Mouse (Mus musculus) lung, embryonic 16.5 days (tissue): ENCODE measurements around the gene Npff. TPM values are rescaled to one million over a fixed set of nuclear protein-coding genes. Genes with fewer than 3 reads are reported as not detected.

ENCODE experiments used
- ATAC-seq: fragments of 200-750 bp; cut with Nextera tagmentation; 2 replicates; pipeline ENCODE4 v1.8.0; 2017; ENCODE audit warnings: low read depth, mild to moderate bottlenecking, moderate library complexity
- H3K27ac ChIP-seq: fragments of 300-500 bp; sonication (generic); 2 replicates; pipeline ENCODE4 v1.5.1; 2014; ENCODE audit warnings: mild to moderate bottlenecking, control low read depth, low read length
- H3K27me3 ChIP-seq: fragments of 300-500 bp; sonication (generic); 2 replicates; pipeline ENCODE4 v1.6.1; 2014; ENCODE audit warnings: low read depth, low read length, mixed read lengths; ENCODE audit not compliant: control insufficient read depth, insufficient read depth
- H3K36me3 ChIP-seq: fragments of 300-500 bp; sonication (generic); 2 replicates; pipeline ENCODE4 v1.6.1; 2014; ENCODE audit warnings: low read length; ENCODE audit not compliant: control insufficient read depth, insufficient read depth
- H3K4me1 ChIP-seq: fragments of 300-500 bp; sonication (generic); replicated peaks from 2 replicates; pipeline ENCODE4 v1.6.1; 2014; ENCODE audit warnings: low read length, mixed read lengths; ENCODE audit not compliant: control insufficient read depth, insufficient read depth
- H3K4me2 ChIP-seq: fragments of 300-500 bp; sonication (generic); 2 replicates; pipeline ENCODE4 v1.6.1; 2014; ENCODE audit warnings: low read depth, low read length, control low read depth
- H3K4me3 ChIP-seq: fragments of 300-500 bp; sonication (generic); 2 replicates; pipeline ENCODE4 v1.5.1; 2014; ENCODE audit warnings: mild to moderate bottlenecking, low read length, control low read depth
- H3K9ac ChIP-seq: fragments of 300-500 bp; sonication (generic); 2 replicates; pipeline ENCODE4 v1.6.1; 2014; ENCODE audit warnings: low read length, control low read depth
- H3K9me3 ChIP-seq: fragments of 300-500 bp; sonication (generic); 2 replicates; pipeline ENCODE4 v1.6.1; 2016; ENCODE audit warnings: low read length; ENCODE audit not compliant: control insufficient read depth
- WGBS: fragments of 180-500 bp; shearing (Covaris S2); extraction: QIAGEN DNeasy Blood & Tissue Kit; methylation state at CpG from one replicate; pipeline ENCODE4 v1.1.7; 2014; 5-methylcytosine and 5-hydroxymethylcytosine counted together
- polyA plus RNA-seq: library from polyadenylated mRNA; unstranded; fragments of >200 nt; fragmentation: Nextera tagmentation; extraction: Ambion mirVana; gene quantifications from 2 replicates; pipeline ENCODE4 v1.2.1, GENCODE M21; 2015

The Npff gene
- polyA plus RNA-seq, 1 experiment from 2014 or later: 4.4 TPM

GRCm38 (mm10) chr15:102474520-102474919 lies 50.2 kb downstream of the Npff start:
- Histone ChIP-seq H3K4me1 (peaks cover 5% of the 10 kb centered on the region), H3K36me3 (peaks cover 32% of the 10 kb centered on the region), H3K4me2 (no peak overlapping the region), H3K4me3 (no peak overlapping the region), H3K27ac (no peak overlapping the region), H3K9ac (no peak overlapping the region), H3K27me3 (no peaks in the 10 kb centered on the region), H3K9me3 (no peaks in the 10 kb centered on the region)
- 95% methylated on average over 2 of the region's 2 CpGs for WGBS
- no peak for ATAC-seq

Other genes starting within 250 kb of the Npff start
- 58.3 and 61.1 TPM in 2 replicates for gene Mfsd5, start 245.5 kb downstream of the Npff start, polyA plus RNA-seq
- 27.3 and 30.6 TPM in 2 replicates for gene Espl1, start 228.7 kb downstream of the Npff start, polyA plus RNA-seq
- 390 and 403 TPM in 2 replicates for gene Pfdn5, start 198.8 kb downstream of the Npff start, polyA plus RNA-seq
- gene Myg1, start 193.2 kb downstream of the Npff start, polyA plus RNA-seq: 98.3 and 101 TPM in 2 replicates
- gene Aaas, start 174.2 kb downstream of the Npff start, polyA plus RNA-seq: 73.5 and 80.3 TPM in 2 replicates
- 0.25 and 1.6 TPM in 2 replicates for gene Sp7, start 157.8 kb downstream of the Npff start, polyA plus RNA-seq
- gene Sp1, start 118.8 kb downstream of the Npff start, polyA plus RNA-seq: 10.8 and 11.2 TPM in 2 replicates
- 1.5 TPM in 2 replicates for gene Amhr2, start 79.6 kb downstream of the Npff start, polyA plus RNA-seq
- 89.8 and 91.7 TPM in 2 replicates for gene Prr13, start 65.9 kb downstream of the Npff start, polyA plus RNA-seq
- 199 and 204 TPM in 2 replicates for gene Pcbp2, start 54.4 kb downstream of the Npff start, polyA plus RNA-seq
- gene Gm10337, start 21.2 kb downstream of the Npff start, polyA plus RNA-seq: not detected in 2 replicates
- 12.5 and 13.2 TPM in 2 replicates for gene Map3k12, start 7.9 kb downstream of the Npff start, polyA plus RNA-seq
- gene Tarbp2, start 6.8 kb downstream of the Npff start, polyA plus RNA-seq: 73.4 and 77.0 TPM in 2 replicates
- gene Gm28047, start 100.1 kb upstream of the Npff start, polyA plus RNA-seq: not detected in 2 replicates
- gene Atf7, start 100.5 kb upstream of the Npff start, polyA plus RNA-seq: 43.5 and 50.0 TPM in 2 replicates
- 73.6 and 76.2 TPM in 2 replicates for gene Atp5g2, start 147.4 kb upstream of the Npff start, polyA plus RNA-seq
- 61.7 and 68.5 TPM in 2 replicates for gene Calcoco1, start 197.2 kb upstream of the Npff start, polyA plus RNA-seq